Mouse (Mus musculus) heart, embryonic 13.5 days (tissue): ENCODE results near the gene Slc29a4. TPM values are rescaled to one million over a fixed set of nuclear protein-coding genes. Genes with fewer than 3 reads are reported as not detected.

ENCODE experiments used
- ATAC-seq: fragments of 200-750 bp; cut with Nextera tagmentation; 2 replicates; pipeline ENCODE4 v1.8.0; 2017; ENCODE audit warnings: moderate TSS enrichment; ENCODE audit not compliant: insufficient number of reproducible peaks, low FRiP score, low TSS enrichment; ENCODE audit errors: extremely low read depth
- H3K27ac ChIP-seq: fragments of 300-500 bp; sonication (generic); replicated peaks from 2 replicates; pipeline ENCODE4 v1.5.1; 2015; ENCODE audit warnings: moderate library complexity, mild to moderate bottlenecking, inconsistent platforms
- H3K27me3 ChIP-seq: fragments of 300-500 bp; sonication (generic); replicated peaks from 2 replicates; pipeline ENCODE4 v1.6.1; 2015; ENCODE audit warnings: mild to moderate bottlenecking, inconsistent platforms
- H3K36me3 ChIP-seq: fragments of 300-500 bp; sonication (generic); 2 replicates; pipeline ENCODE4 v1.6.1; 2015; ENCODE audit warnings: mild to moderate bottlenecking, inconsistent platforms
- H3K4me1 ChIP-seq: fragments of 300-500 bp; sonication (generic); 2 replicates; pipeline ENCODE4 v1.6.1; 2015; ENCODE audit warnings: inconsistent platforms
- H3K4me2 ChIP-seq: fragments of 300-500 bp; sonication (generic); 2 replicates; pipeline ENCODE4 v1.6.1; 2015; ENCODE audit warnings: inconsistent platforms, mild to moderate bottlenecking, moderate library complexity
- H3K4me3 ChIP-seq: fragments of 300-500 bp; sonication (generic); 2 replicates; pipeline ENCODE4 v1.5.1; 2015; ENCODE audit warnings: moderate library complexity, mild to moderate bottlenecking, inconsistent platforms
- H3K9ac ChIP-seq: fragments of 300-500 bp; sonication (generic); 2 replicates; pipeline ENCODE4 v1.6.1; 2015; ENCODE audit warnings: inconsistent platforms, mild to moderate bottlenecking, moderate library complexity
- H3K9me3 ChIP-seq: fragments of 300-500 bp; sonication (generic); 2 replicates; pipeline ENCODE4 v1.6.1; 2016; ENCODE audit warnings: inconsistent platforms
- whole genome bisulfite sequencing: fragments of 180-500 bp; shearing (Covaris S2); methylation state at CpG from one replicate; pipeline ENCODE4 v1.1.7; 2015; ENCODE audit warnings: mixed read lengths; 5-methylcytosine and 5-hydroxymethylcytosine counted together
- polyA plus RNA-seq: library from polyadenylated mRNA; unstranded; fragments of >200 nt; fragmentation: Nextera tagmentation; extraction: Ambion mirVana; gene quantifications from 2 replicates; pipeline ENCODE4 v1.2.1, GENCODE M21; 2015

Gene Slc29a4
- polyA plus RNA-seq, 1 experiment from 2014 or later = 2.2 TPM

DNA sequence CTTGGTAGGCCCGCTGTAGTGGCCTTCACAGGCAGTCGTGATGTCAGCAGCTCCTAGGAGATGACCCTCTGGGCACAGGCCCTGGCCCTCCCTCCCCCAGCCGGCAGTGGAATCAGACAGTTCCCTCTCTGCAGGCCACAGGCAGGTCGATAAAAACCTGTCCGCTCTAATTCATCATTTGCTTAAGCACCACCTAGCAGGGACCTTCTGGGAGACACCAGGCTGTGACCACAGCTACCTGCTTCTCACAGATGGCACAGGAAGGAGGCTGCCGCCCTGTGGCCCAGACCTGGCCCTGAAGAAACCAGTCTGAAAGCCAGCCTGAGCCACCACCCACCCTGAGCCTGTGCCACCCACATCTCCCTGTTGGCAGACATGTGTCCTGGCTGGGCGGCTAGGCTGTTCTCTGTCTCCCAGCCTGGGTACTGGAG is 14.2 kb upstream of the Slc29a4 start:
- H3K4me2 ChIP-seq = no peak overlapping the region
- H3K27ac ChIP-seq = no peak overlapping the region
- no peak overlapping the region for H3K4me3 ChIP-seq
- no peaks in the 10 kb centered on the region for H3K4me1 ChIP-seq
- peaks cover 5% of the 10 kb centered on the region for H3K9me3 ChIP-seq
- ATAC-seq = no peak
- no peak overlapping the region for H3K9ac ChIP-seq
- no peaks in the 10 kb centered on the region for H3K36me3 ChIP-seq
- H3K27me3 ChIP-seq = no peaks in the 10 kb centered on the region
- 61% methylated on average over 7 of the region's 7 CpGs for WGBS

DNA sequence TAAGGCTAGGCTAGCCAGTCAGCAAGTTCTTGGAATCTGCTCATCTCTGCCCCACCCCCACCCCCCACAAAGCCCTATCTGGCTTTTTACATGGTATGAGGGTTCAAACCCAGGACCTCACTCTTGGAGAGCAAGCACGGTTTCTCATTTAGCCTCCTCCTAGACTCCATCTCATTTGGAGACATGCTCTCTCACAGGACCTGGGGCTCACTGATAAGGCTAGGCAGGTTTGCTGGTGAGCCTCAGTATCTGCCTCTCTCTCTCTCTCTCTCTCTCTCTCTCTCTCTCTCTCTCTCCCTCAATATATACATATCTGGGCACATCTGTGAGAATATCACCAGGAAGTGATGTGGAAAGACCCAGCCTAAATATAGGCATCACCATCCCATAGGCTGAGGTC is 13.2 kb upstream of the Slc29a4 start:
- Histone ChIP-seq H3K27ac (no peak overlapping the region), H3K4me2 (no peak overlapping the region), H3K4me3 (no peak overlapping the region), H3K4me1 (no peaks in the 10 kb centered on the region), H3K9me3 (peaks cover 7% of the 10 kb centered on the region), H3K9ac (no peak overlapping the region), H3K36me3 (no peaks in the 10 kb centered on the region), H3K27me3 (no peaks in the 10 kb centered on the region)
- 67% methylated on average over 1 of the region's 1 CpGs for WGBS
- ATAC-seq = no peak

DNA sequence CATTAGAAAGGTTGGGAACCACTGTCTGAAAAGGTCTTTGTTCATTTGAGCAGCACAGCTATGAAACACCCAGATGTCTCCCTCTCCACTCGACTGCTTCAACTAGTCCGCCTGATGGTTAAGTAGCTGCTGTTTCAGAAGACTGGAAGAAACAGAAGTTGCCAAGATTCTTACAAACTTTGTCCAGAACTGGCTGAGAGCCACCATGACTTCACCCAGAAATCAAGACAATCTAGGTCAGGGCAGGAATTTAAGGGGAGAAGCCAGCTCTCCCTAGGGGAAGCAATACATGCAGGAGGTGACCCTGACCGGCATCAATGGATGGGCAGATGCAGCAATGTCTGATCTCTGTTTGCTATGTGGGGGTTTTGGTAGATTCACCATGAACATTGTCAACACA is 10.4 kb upstream of the Slc29a4 start:
- Histone ChIP-seq H3K27ac (no peak overlapping the region), H3K9me3 (peaks cover 7% of the 10 kb centered on the region), H3K4me1 (no peaks in the 10 kb centered on the region), H3K4me2 (no peak overlapping the region), H3K4me3 (no peak overlapping the region), H3K36me3 (no peaks in the 10 kb centered on the region), H3K9ac (no peak overlapping the region), H3K27me3 (0 out of 2 replicates have a peak, but pooled peaks cover 6% of the 10 kb centered on the region)
- WGBS = 77% methylated on average over 3 of the region's 3 CpGs
- ATAC-seq = no peak

DNA sequence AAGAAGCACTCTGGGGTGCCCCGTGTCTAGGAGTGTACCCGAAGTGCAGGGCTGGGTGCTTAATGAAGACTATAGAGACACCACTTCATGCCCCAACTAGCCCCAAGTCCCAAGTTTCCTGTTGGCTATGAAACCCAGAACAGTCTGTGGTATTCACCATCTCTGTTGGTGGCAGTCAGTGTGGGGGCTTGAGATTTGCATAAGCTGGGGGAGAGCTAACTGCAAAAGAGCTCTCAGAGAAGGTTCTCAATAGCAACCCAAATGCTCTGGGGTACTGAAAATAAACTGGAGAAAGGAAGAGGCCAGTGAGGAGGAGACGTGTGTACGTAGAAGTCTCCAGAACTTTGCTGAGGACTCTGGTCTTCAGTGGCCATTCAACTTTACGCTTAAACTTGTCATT is 9.8 kb upstream of the Slc29a4 start:
- ATAC-seq = no peak
- Histone ChIP-seq H3K4me1 (no peaks in the 10 kb centered on the region), H3K4me2 (no peak overlapping the region), H3K9ac (no peak overlapping the region), H3K36me3 (no peaks in the 10 kb centered on the region), H3K27ac (no peak overlapping the region), H3K27me3 (0 out of 2 replicates have a peak, but pooled peaks cover 11% of the 10 kb centered on the region), H3K4me3 (no peak overlapping the region), H3K9me3 (peaks cover 7% of the 10 kb centered on the region)
- 79% methylated on average over 5 of the region's 5 CpGs for WGBS

DNA sequence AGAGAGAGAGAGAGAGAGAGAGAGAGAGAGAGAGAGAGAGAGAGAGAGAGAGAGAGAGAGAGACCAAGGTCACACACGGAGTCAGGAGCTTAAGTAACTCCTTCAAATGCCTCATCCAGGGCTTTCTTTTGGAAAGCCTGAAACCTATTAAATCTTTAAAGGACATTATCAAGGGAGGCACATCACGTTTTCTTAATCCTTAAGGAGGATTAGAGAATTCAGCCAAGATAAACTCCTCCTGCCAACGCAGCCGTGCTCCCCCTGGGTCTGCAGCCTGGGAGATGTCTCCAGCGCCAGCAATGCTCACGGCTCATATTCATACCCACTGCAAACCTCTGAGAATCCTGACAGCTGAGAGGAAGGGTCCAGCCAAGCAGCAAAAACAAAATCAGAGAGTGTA is 3.4 kb upstream of the Slc29a4 start:
- H3K9me3 ChIP-seq = no peaks in the 10 kb centered on the region
- no peak overlapping the region for H3K27ac ChIP-seq
- H3K4me1 ChIP-seq = no peaks in the 10 kb centered on the region
- no peaks in the 10 kb centered on the region for H3K36me3 ChIP-seq
- no peak overlapping the region for H3K9ac ChIP-seq
- no peak for ATAC-seq
- no peak overlapping the region for H3K4me2 ChIP-seq
- H3K4me3 ChIP-seq = no peak overlapping the region
- WGBS = 40% methylated on average over 6 of the region's 6 CpGs
- H3K27me3 ChIP-seq = peaks cover 33% of the 10 kb centered on the region

DNA sequence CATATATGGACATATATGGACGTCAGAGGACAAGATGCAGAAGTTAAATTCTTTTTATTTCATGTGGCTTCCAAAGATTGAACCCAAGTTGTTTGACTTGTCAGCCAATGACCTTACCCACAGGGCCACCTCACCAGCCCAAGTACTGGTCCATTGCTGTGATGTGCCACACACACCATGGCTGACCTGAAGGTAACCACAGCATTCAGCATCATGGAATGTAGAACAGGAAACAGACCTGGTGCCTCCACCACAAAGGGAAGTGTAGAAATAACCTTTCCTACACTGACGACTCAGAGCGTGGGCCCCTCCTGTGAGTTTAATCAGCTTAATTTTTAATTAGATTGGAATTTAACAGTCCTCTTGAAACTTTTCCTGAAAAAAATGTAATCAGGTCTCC is 2.0 kb upstream of the Slc29a4 start:
- Histone ChIP-seq H3K4me1 (no peaks in the 10 kb centered on the region), H3K27me3 (peaks cover 39% of the 10 kb centered on the region), H3K36me3 (no peaks in the 10 kb centered on the region), H3K4me2 (no peak overlapping the region), H3K27ac (no peak overlapping the region), H3K4me3 (no peak overlapping the region), H3K9ac (no peak overlapping the region), H3K9me3 (no peaks in the 10 kb centered on the region)
- no peak for ATAC-seq
- 68% methylated on average over 3 of the region's 3 CpGs for WGBS

DNA sequence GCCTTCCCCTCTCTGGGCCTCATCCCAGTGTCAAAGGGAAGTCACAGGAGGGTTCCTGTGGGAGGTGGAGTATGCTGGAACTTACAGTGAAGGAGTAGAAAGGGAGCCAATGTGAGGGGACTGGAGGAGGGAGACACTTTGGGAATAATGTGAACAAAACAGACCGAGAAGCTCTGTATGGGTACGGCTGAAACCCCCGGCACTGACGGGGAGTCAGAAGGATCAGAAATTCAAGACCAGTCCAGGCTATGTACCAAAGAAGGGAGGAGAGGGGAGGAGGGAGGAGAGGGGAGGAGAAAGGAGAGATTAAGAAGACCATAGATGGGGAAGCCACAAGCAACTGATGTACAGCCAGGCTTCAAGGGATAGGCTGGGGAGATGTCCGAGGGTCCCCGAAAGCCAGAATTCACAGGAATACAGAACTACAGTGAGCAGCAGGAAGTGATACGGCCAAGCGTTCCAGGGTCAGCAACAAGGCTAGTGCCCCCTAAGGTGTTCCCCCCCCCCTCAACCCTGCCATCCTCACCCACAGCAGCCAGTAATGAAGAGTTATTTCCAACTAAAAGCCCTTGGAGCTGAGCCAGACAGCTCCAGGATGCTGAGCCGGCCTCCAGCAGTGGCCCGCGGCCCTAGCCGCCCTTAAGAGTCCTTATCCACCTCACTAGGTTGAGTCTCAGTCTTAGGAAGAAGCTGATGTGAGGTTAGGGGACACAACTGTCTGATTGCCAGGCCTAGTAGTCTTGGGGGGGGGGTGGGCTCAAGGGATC is 842 bp downstream of the Slc29a4 start:
- Histone ChIP-seq H3K4me1 (no peaks in the 10 kb centered on the region), H3K9ac (no peak overlapping the region), H3K36me3 (no peaks in the 10 kb centered on the region), H3K27me3 (peaks cover 54% of the 10 kb centered on the region), H3K4me3 (no peak overlapping the region), H3K4me2 (no peak overlapping the region), H3K9me3 (no peaks in the 10 kb centered on the region), H3K27ac (no peak overlapping the region)
- WGBS = 60% methylated on average over 12 of the region's 12 CpGs
- no peak for ATAC-seq

DNA sequence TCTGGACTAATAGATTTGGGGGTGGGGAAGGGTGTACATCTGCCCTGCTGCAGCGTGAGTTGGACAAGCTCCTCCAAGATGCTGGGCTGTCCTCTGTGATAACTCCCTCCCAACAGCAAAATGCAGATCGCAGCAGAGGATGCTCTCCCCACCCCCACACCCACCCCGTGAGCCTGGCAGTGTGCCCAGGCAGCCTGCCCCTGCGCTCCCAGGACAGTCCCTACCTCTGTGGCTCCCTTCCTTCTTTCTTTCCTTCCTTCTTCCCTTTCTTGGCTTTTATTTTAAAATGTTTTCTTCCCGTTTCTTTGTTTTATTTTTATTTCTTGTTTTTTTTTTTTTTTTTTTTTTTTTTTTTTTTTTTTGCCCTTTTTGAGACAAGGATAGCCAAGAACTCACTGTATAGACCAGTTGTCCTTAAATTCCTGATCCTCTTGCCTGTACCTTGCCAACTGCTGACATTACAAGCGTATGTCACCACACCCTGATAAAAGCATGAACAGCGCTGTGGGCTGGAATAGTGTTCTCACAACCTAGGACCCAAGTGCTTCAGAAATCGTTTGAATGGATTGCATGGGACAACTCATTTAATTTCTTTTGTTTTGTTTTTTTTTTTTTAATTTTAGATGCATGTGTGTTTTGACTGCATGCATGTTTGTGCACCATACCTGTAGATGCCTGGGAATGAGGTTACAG is 1.6 kb downstream of the Slc29a4 start:
- no peaks in the 10 kb centered on the region for H3K9me3 ChIP-seq
- no peak overlapping the region for H3K4me3 ChIP-seq
- no peak for ATAC-seq
- H3K4me1 ChIP-seq = no peaks in the 10 kb centered on the region
- no peak overlapping the region for H3K4me2 ChIP-seq
- H3K9ac ChIP-seq = no peak overlapping the region
- peaks cover 55% of the 10 kb centered on the region for H3K27me3 ChIP-seq
- H3K27ac ChIP-seq = no peak overlapping the region
- no peaks in the 10 kb centered on the region for H3K36me3 ChIP-seq
- WGBS = 42% methylated on average over 8 of the region's 8 CpGs

DNA sequence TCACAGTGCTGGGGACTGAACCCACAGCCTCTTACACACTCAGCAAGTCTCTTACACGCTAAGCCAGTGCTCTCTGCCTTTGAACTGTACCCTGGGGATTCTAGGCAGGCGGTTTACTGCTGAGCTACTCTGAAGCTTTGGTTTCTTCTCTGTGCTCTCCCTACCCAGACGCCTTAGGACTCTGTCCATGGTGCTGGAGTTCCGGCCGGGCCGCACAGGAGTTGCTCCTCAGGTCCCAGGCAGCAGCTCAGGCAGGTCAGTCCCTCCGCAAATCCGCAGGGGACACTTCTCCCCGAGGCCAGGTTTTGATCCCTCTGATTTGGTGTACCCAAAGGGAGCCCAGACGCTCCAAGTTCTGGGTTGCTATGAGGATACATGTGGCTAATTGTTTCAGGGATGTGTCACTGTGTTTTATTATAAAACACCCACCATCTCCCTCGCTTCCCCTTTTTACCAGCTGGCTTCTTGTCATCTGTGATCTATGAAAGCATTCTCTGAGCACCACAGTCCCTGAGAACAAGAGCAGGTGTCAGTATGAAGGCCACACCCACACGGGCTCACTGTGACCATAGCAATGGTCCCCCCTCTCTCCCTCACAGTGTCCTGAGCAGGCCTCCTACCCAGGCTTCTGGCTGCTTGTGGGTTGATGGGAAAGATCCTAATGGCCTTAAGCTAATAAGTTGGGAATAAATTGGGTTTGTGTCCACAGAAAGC is 2.5 kb downstream of the Slc29a4 start:
- H3K9ac ChIP-seq = no peak overlapping the region
- H3K27me3 ChIP-seq = peaks cover 54% of the 10 kb centered on the region
- H3K27ac ChIP-seq = no peak overlapping the region
- no peaks in the 10 kb centered on the region for H3K9me3 ChIP-seq
- no peak for ATAC-seq
- 11% methylated on average over 12 of the region's 12 CpGs for WGBS
- no peak overlapping the region for H3K4me2 ChIP-seq
- no peaks in the 10 kb centered on the region for H3K4me1 ChIP-seq
- no peaks in the 10 kb centered on the region for H3K36me3 ChIP-seq
- no peak overlapping the region for H3K4me3 ChIP-seq

DNA sequence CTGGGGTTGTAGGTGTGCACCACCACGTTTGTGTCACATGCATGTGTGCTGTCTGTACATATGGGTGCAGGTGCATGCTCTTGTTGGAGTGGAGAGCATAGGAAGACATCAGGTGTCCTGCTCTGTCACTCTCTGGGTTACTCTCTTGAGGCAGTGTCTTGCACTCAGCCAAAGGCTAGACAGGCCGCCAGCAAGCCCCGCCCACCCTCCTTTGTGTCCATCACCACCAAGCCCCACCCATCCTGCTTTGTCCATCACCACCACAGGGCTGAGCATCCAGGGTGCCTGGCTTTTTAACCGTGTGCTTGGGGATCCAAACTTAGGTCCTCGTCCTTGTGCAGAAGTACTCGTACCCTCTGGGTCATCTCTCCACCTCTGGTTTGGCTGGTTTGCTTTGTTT is 3.9 kb downstream of the Slc29a4 start:
- WGBS = 26% methylated on average over 6 of the region's 6 CpGs
- H3K27me3 ChIP-seq = peaks cover 65% of the 10 kb centered on the region
- no peak overlapping the region for H3K4me2 ChIP-seq
- no peak overlapping the region for H3K4me3 ChIP-seq
- no peaks in the 10 kb centered on the region for H3K9me3 ChIP-seq
- no peak for ATAC-seq
- H3K27ac ChIP-seq = no peak overlapping the region
- no peaks in the 10 kb centered on the region for H3K36me3 ChIP-seq
- H3K9ac ChIP-seq = no peak overlapping the region
- 0 out of 2 replicates have a peak, but pooled peaks cover 2% of the 10 kb centered on the region for H3K4me1 ChIP-seq

DNA sequence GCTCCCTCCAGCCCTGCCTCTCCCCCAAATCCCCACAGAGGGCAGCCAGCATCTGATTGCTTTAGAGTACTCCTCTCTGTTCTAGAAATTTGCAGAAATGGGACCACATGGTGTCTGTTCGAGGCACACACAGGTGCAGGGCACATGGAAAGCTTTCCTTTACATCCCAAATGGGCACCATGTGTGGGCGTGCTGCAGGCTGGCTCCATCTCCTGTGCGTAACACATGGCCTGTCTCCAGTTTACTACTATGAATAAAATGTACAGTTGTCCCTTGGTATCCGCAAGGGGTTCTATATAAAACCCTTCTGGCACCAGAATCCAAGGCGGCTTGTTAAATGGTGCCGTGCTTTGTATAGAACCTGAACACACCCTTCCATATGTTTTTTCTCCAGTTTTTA is 4.6 kb downstream of the Slc29a4 start:
- H3K4me3 ChIP-seq = no peak overlapping the region
- H3K36me3 ChIP-seq = no peaks in the 10 kb centered on the region

More for the DNA sequence above, 4.6 kb downstream of the Slc29a4 start:
- Histone ChIP-seq H3K4me2 (no peak overlapping the region), H3K9me3 (no peaks in the 10 kb centered on the region), H3K9ac (no peak overlapping the region), H3K27ac (no peak overlapping the region), H3K27me3 (peaks cover 71% of the 10 kb centered on the region), H3K4me1 (peaks cover 8% of the 10 kb centered on the region)
- 77% methylated on average over 6 of the region's 6 CpGs for WGBS
- ATAC-seq = no peak
